Comparison of ENCODE assay signal across 9 mouse cellular contexts in the genomic region with DNA sequence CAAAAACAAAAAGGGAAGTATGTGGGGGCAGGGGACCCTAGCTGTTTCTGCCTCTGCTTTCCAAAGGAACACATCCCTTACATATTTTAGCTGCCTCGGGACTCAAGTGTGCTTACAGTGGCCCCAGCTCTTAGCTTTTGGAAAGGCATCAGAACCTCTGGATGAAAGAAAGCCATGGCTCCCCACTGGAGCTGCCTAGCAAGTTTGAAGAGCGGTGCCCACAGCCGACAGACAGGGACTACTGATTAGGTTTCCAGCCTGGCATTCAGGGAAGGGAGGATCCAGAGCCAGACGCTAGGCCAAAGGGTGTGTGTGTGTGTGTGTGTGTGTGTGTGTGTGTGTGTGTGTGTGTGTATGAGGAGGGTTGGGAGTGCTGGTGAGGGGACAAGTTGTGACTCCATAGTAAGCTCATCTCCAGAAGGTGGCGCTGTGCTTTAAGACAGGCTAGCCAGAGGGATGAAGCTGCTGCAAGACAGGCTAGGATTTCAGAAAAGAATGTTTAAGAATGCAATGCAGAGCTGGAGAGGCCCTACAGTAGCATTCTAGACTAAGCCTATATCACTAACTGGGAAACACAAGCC.
DNase-seq lines count a peak whose midpoint lies in the region; ATAC-seq and TF ChIP-seq lines count a peak whose summit lies in the region.
"Had no signal": no experiment of that assay in that cellular context is flagged by ENCODE, and none has a peak within 500 bp of the region (broad histone marks: within the 10 kb centered on the region; RNA-seq: fewer than 3 reads in every experiment).

No protein-coding gene starts in this region.

- WGBS in intestine, embryonic 16.5 days, result 24% methylated on average over 5 of the region's 5 CpGs
- 20% methylated on average over 5 of the region's 5 CpGs for WGBS in midbrain, embryonic 10.5 days

- intact Hi-C loops in left cerebral cortex, postnatal 10 days (cut with DNase I), result loop anchor here (2.0 to 5.0 kb wide), 2 partner anchors 318 to 594 kb away; partner anchors contain the start of gene Mycn

- TF ChIP-seq POLR2A in cortical plate, adult 2 months (IDR thresholded peaks at IDR 0.05; ENCODE audit: extremely low read depth, insufficient read depth, low read length), result no peak

- no peak overlapping the region for H3K4me3 ChIP-seq in cortical plate, adult 2 months (ENCODE audit: insufficient read depth, low read length)
- H3K4me3 ChIP-seq in intestine, embryonic 16.5 days (ENCODE audit: low read length), result no peak overlapping the region
- H3K4me3 ChIP-seq in midbrain, embryonic 10.5 days, result no peak overlapping the region
- H3K4me3 ChIP-seq: myocyte had no signal

- H3K9me3 ChIP-seq in intestine, embryonic 16.5 days (ENCODE audit: control insufficient read depth, low read length), result no peaks in the 10 kb centered on the region
- no peaks in the 10 kb centered on the region for H3K9me3 ChIP-seq in midbrain, embryonic 10.5 days (replicated peaks)

- no peak overlapping the region for H3K4me2 ChIP-seq in intestine, embryonic 16.5 days (ENCODE audit: low read depth, low read length)

- H3K4me1 ChIP-seq in cortical plate, adult 2 months (ENCODE audit: control insufficient read depth, insufficient read depth, low read length), result no peaks in the 10 kb centered on the region
- H3K4me1 ChIP-seq in intestine, embryonic 16.5 days (ENCODE audit: control insufficient read depth, insufficient read depth, low read length), result peaks cover 3% of the 10 kb centered on the region; the same call in 1 of the 2 replicates
- H3K4me1 ChIP-seq in midbrain, embryonic 10.5 days, result peaks cover 47% of the 10 kb centered on the region

- peak; percentile 83 for TF ChIP-seq CTCF in cortical plate, adult 2 months (IDR thresholded peaks at IDR 0.05; ENCODE audit: extremely low read depth, insufficient read depth, low read length)

- no peak overlapping the region for H3K27ac ChIP-seq in cortical plate, adult 2 months (ENCODE audit: insufficient read depth, low read length)
- H3K27ac ChIP-seq in intestine, embryonic 16.5 days (ENCODE audit: low read length), result no peak overlapping the region
- peak overlapping the region; percentile 71 for H3K27ac ChIP-seq in midbrain, embryonic 10.5 days (replicated peaks)

- H3K9ac ChIP-seq in intestine, embryonic 16.5 days (ENCODE audit: low read depth, low read length), result no peak overlapping the region

- H3K27me3 ChIP-seq in intestine, embryonic 16.5 days (replicated peaks; ENCODE audit: control insufficient read depth, insufficient read depth, low read length), result no peaks in the 10 kb centered on the region
- peaks cover 49% of the 10 kb centered on the region for H3K27me3 ChIP-seq in midbrain, embryonic 10.5 days (ENCODE audit: low read depth, poor library complexity, severe bottlenecking)

- ATAC-seq in intestine, embryonic 16.5 days, result peak; percentile 84

- no peaks in the 10 kb centered on the region for H3K36me3 ChIP-seq in intestine, embryonic 16.5 days (ENCODE audit: control insufficient read depth, insufficient read depth, low read length)
- no peaks in the 10 kb centered on the region for H3K36me3 ChIP-seq in midbrain, embryonic 10.5 days

- DNase-seq in adrenal gland, postnatal 10 days, result peak; percentile 89
- peak; percentile 84 for DNase-seq in gastrocnemius, postnatal 10 days
- DNase-seq in left cerebral cortex, postnatal 10 days (ENCODE audit: extremely low spot score in 1 of 2, low spot score in 2 of 2), result peak; percentile 83 to 88
- peak; percentile 88 for DNase-seq in midbrain, embryonic 10.5 days (ENCODE audit: low spot score)
- DNase-seq in skeletal muscle tissue, adult 2 months (ENCODE audit: low read depth, low spot score), result peak; percentile 71
- no peak for DNase-seq in T-cell, adult 2 months (ENCODE audit: low spot score)
